Mouse (Mus musculus): Measurements from ENCODE around the gene Synm.

The Synm gene

GRCm38 (mm10) chr7:67697892-67698630, 61.5 kb downstream of the Synm start:
- DNase-seq (ENCODE audit: low read depth) = no peak

DNA sequence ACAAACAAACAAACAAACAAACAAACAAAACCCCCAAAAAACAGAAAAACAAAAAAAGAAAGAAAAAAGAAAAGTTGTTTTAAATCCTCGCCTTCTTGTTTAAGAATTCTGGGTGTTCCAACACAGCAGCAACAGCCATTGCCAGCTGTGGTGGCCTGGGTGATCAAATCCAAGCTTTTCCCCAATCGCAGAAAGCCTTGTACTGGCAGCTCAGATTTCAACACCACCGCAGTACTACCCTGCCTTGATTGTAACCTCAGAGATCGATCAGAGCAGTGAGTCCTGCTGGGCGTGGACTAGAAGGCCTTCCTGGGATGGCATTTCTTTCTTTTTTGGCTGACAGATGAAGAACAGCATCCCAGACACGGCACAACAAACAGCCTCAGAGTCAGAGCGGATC, 63.6 kb downstream of the Synm start:
- DNase-seq (ENCODE audit: low read depth) = no peak

GRCm38 (mm10) chr7:67692791-67693538, 66.6 kb downstream of the Synm start:
- no peak for DNase-seq (ENCODE audit: low read depth)

GRCm38 (mm10) chr7:67692141-67692540, 67.4 kb downstream of the Synm start:
- no peak for DNase-seq (ENCODE audit: low read depth)

- no peak for DNase-seq (ENCODE audit: low read depth)
These were observed 68.5 kb downstream of the Synm start for GRCm38 (mm10) chr7:67691036-67691435.

- no peak for DNase-seq (ENCODE audit: low read depth)
These were observed 69.7 kb downstream of the Synm start for GRCm38 (mm10) chr7:67689793-67690192.

- no peak for DNase-seq (ENCODE audit: low read depth)
These were observed 71.3 kb downstream of the Synm start for GRCm38 (mm10) chr7:67688281-67688680.

GRCm38 (mm10) chr7:67686545-67686944, 73.0 kb downstream of the Synm start:
- no peak for DNase-seq (ENCODE audit: low read depth)

GRCm38 (mm10) chr7:67683006-67683405, 76.5 kb downstream of the Synm start:
- DNase-seq (ENCODE audit: low read depth) = no peak

- DNase-seq (ENCODE audit: low read depth) = no peak
These were observed 78.5 kb downstream of the Synm start for GRCm38 (mm10) chr7:67681078-67681477.

All from 416B (cell line).